ENCODE assay signal across 8 mouse cellular contexts in genomic region chr12:113014561-113015556, GRCm38 (mm10). TPM values are rescaled to one million over a fixed set of nuclear protein-coding genes. Genes with fewer than 3 reads are reported as not detected.
DNase-seq lines count a peak whose midpoint lies in the region; ATAC-seq and TF ChIP-seq lines count a peak whose summit lies in the region.

No protein-coding gene starts in this region.

- H3K36me3 ChIP-seq in liver, embryonic 12.5 days: peaks cover 9% of the 10 kb centered on the region
- no peaks in the 10 kb centered on the region for H3K36me3 ChIP-seq in midbrain, postnatal 0 days (ENCODE audit: insufficient read depth, low read length)
- H3K36me3 ChIP-seq in stomach, embryonic 15.5 days: no peaks in the 10 kb centered on the region

- H3K4me3 ChIP-seq in left cerebral cortex, adult 2 months: peak overlapping the region; percentile 83
- H3K4me3 ChIP-seq in gastrocnemius, adult 2 months: peak overlapping the region; percentile 76
- H3K4me3 ChIP-seq in liver, embryonic 12.5 days: peak overlapping the region; percentile 89
- peak overlapping the region; percentile 100 for H3K4me3 ChIP-seq in midbrain, postnatal 0 days (ENCODE audit: low read depth, low read length)
- H3K4me3 ChIP-seq in stomach, embryonic 15.5 days (replicated peaks): peak overlapping the region; percentile 95

- peak; percentile 35 for DNase-seq in left cerebral cortex, adult 2 months (ENCODE audit: extremely low spot score in 1 of 2, low spot score in 2 of 2)
- no peak for DNase-seq in left cerebral cortex, adult 11 months (ENCODE audit: low spot score)
- DNase-seq in cerebellum, postnatal 14 days: peak; percentile 47 to 65
- DNase-seq in gastrocnemius, adult 2 months: peak; percentile 73
- DNase-seq in midbrain, postnatal 0 days (ENCODE audit: low spot score): peak; percentile 20

- TF ChIP-seq CTCF in left cerebral cortex, adult 2 months (IDR thresholded peaks at IDR 0.05): no peak
- 0 out of 2 replicates have a peak, but pooled peaks have one; percentile 2 for TF ChIP-seq CTCF in gastrocnemius, adult 2 months (IDR thresholded peaks at IDR 0.05)
- TF ChIP-seq CTCF in midbrain, postnatal 0 days (IDR thresholded peaks at IDR 0.05): no peak

- under 1% methylated on average over 54 of the region's 64 CpGs for WGBS in liver, embryonic 12.5 days (ENCODE audit: insufficient replicate concordance)
- WGBS in midbrain, postnatal 0 days: under 1% methylated on average over 53 of the region's 64 CpGs
- WGBS in stomach, embryonic 15.5 days: 2% methylated on average over 59 of the region's 64 CpGs

- H3K27me3 ChIP-seq in liver, embryonic 12.5 days (replicated peaks): no peaks in the 10 kb centered on the region
- no peaks in the 10 kb centered on the region for H3K27me3 ChIP-seq in midbrain, postnatal 0 days (ENCODE audit: insufficient read depth, low read length)
- no peaks in the 10 kb centered on the region for H3K27me3 ChIP-seq in stomach, embryonic 15.5 days (replicated peaks)

- peak overlapping the region; percentile 99 for H3K4me2 ChIP-seq in liver, embryonic 12.5 days
- H3K4me2 ChIP-seq in midbrain, postnatal 0 days (ENCODE audit: low read depth, low read length, poor library complexity, severe bottlenecking): peak overlapping the region; percentile 82
- peak overlapping the region; percentile 87 for H3K4me2 ChIP-seq in stomach, embryonic 15.5 days

- intact Hi-C loops in left cerebral cortex, adult 2 months (cut with DNase I): loop anchor here (2.0 to 5.0 kb wide), 3 partner anchors 14 to 142 kb away; partner anchors contain the start of genes Brf1, Tedc1 and Tex22
- intact Hi-C loops in gastrocnemius, adult 2 months (cut with DNase I): no loop called here

- no peaks in the 10 kb centered on the region for H3K9me3 ChIP-seq in liver, embryonic 12.5 days (replicated peaks)
- no peaks in the 10 kb centered on the region for H3K9me3 ChIP-seq in midbrain, postnatal 0 days (ENCODE audit: low read length)
- no peaks in the 10 kb centered on the region for H3K9me3 ChIP-seq in stomach, embryonic 15.5 days

- H3K9ac ChIP-seq in liver, embryonic 12.5 days: peak overlapping the region; percentile 95
- peak overlapping the region; percentile 91 for H3K9ac ChIP-seq in midbrain, postnatal 0 days (replicated peaks; ENCODE audit: low read length, poor library complexity, severe bottlenecking)
- peak overlapping the region; percentile 92 for H3K9ac ChIP-seq in stomach, embryonic 15.5 days

- peaks cover 52% of the 10 kb centered on the region for H3K4me1 ChIP-seq in liver, embryonic 12.5 days
- peaks cover 15% of the 10 kb centered on the region; the same call in 1 of the 2 replicates for H3K4me1 ChIP-seq in midbrain, postnatal 0 days (ENCODE audit: insufficient read depth, low read length)
- peaks cover 31% of the 10 kb centered on the region for H3K4me1 ChIP-seq in stomach, embryonic 15.5 days

- ATAC-seq in inflammation-experienced regulatory T-cells, adult 6 months: peak; percentile 26
- peak; percentile 57 for ATAC-seq in liver, embryonic 12.5 days
- ATAC-seq in midbrain, postnatal 0 days (ENCODE audit: low FRiP score): peak; percentile 42; the same call in 1 of the 2 replicates
- peak; percentile 15 for ATAC-seq in stomach, embryonic 15.5 days (ENCODE audit: insufficient read depth, low FRiP score, low read depth)

- H3K27ac ChIP-seq in left cerebral cortex, adult 2 months: peak overlapping the region; percentile 81
- H3K27ac ChIP-seq in gastrocnemius, adult 2 months: peak overlapping the region; percentile 95
- peak overlapping the region; percentile 83 for H3K27ac ChIP-seq in liver, embryonic 12.5 days
- H3K27ac ChIP-seq in midbrain, postnatal 0 days (ENCODE audit: low read depth, low read length): peak overlapping the region; percentile 76
- peak overlapping the region; percentile 76 for H3K27ac ChIP-seq in stomach, embryonic 15.5 days

RNA-seq across cellular contexts. Expression of gene Pacs2, which starts 0.6 kb away (rescaled TPM):
- 10 to 100 TPM; 62.8 to 68.0 TPM for total RNA-seq in left cerebral cortex, adult 2 months (2021)
- total RNA-seq in gastrocnemius, adult 2 months (2021): 10 to 100 TPM; 35.9 to 41.0 TPM
- polyA plus RNA-seq in inflammation-experienced regulatory T-cells, adult 6 months (2017; shearing (Covaris generic)): 1 to 10 TPM; 5.0 to 8.6 (median 6.8) TPM
- 8.3 and 9.6 TPM in 2 replicates for polyA plus RNA-seq in liver, embryonic 12.5 days (2016; fragmentation: Nextera tagmentation; extraction: Ambion mirVana)
- 133 and 162 TPM in 2 replicates for total RNA-seq in midbrain, postnatal 0 days (2014; rRNA removed)
- polyA plus RNA-seq in midbrain, postnatal 0 days (2015; fragmentation: Nextera tagmentation; extraction: Ambion mirVana): 22.4 and 25.8 TPM in 2 replicates
- 12.1 and 13.7 TPM in 2 replicates for polyA plus RNA-seq in stomach, embryonic 15.5 days (2015; fragmentation: Nextera tagmentation; extraction: Ambion mirVana)

RNA-seq across cellular contexts. Expression of gene Brf1, which starts 14.4 kb away (rescaled TPM):
- 10 to 100 TPM; 45.6 to 46.6 TPM for total RNA-seq in left cerebral cortex, adult 2 months (2021)
- total RNA-seq in gastrocnemius, adult 2 months (2021): 10 to 100 TPM; 20.8 to 21.5 TPM
- 10 to 100 TPM; 20.2 to 32.0 (median 30.5) TPM for polyA plus RNA-seq in inflammation-experienced regulatory T-cells, adult 6 months (2017; shearing (Covaris generic))
- 46.2 and 47.1 TPM in 2 replicates for polyA plus RNA-seq in liver, embryonic 12.5 days (2016; fragmentation: Nextera tagmentation; extraction: Ambion mirVana)
- 42.1 and 51.3 TPM in 2 replicates for total RNA-seq in midbrain, postnatal 0 days (2014; rRNA removed)
- 34.9 and 39.0 TPM in 2 replicates for polyA plus RNA-seq in midbrain, postnatal 0 days (2015; fragmentation: Nextera tagmentation; extraction: Ambion mirVana)
- polyA plus RNA-seq in stomach, embryonic 15.5 days (2015; fragmentation: Nextera tagmentation; extraction: Ambion mirVana): 55.9 and 59.7 TPM in 2 replicates

RNA-seq across cellular contexts. Expression of gene Btbd6, which starts 38.6 kb away (rescaled TPM):
- 10 to 100 TPM; 60.2 to 64.5 TPM for total RNA-seq in left cerebral cortex, adult 2 months (2021)
- 10 to 100 TPM; 13.3 to 20.6 TPM for total RNA-seq in gastrocnemius, adult 2 months (2021)
- polyA plus RNA-seq in inflammation-experienced regulatory T-cells, adult 6 months (2017; shearing (Covaris generic)): 1 to 10 TPM; 7.2 to 8.8 (median 7.3) TPM
- 9.2 and 10.1 TPM in 2 replicates for polyA plus RNA-seq in liver, embryonic 12.5 days (2016; fragmentation: Nextera tagmentation; extraction: Ambion mirVana)
- 79.0 and 81.6 TPM in 2 replicates for total RNA-seq in midbrain, postnatal 0 days (2014; rRNA removed)
- 58.4 and 61.9 TPM in 2 replicates for polyA plus RNA-seq in midbrain, postnatal 0 days (2015; fragmentation: Nextera tagmentation; extraction: Ambion mirVana)
- 21.9 and 22.2 TPM in 2 replicates for polyA plus RNA-seq in stomach, embryonic 15.5 days (2015; fragmentation: Nextera tagmentation; extraction: Ambion mirVana)

RNA-seq across cellular contexts. Expression of gene Tex22, which starts 59.4 kb away (rescaled TPM):
- total RNA-seq in left cerebral cortex, adult 2 months (2021): under 1 TPM; 0.42 to 0.45 TPM
- not detected for total RNA-seq in gastrocnemius, adult 2 months (2021)
- under 1 TPM in 1 of 3 experiments, not detected in 2; 0.30 TPM for polyA plus RNA-seq in inflammation-experienced regulatory T-cells, adult 6 months (2017; shearing (Covaris generic))
- not detected in 2 replicates for polyA plus RNA-seq in liver, embryonic 12.5 days (2016; fragmentation: Nextera tagmentation; extraction: Ambion mirVana)
- 0.85 and 2.2 TPM in 2 replicates for total RNA-seq in midbrain, postnatal 0 days (2014; rRNA removed)
- polyA plus RNA-seq in midbrain, postnatal 0 days (2015; fragmentation: Nextera tagmentation; extraction: Ambion mirVana): 0.15 TPM in 1 of 2 replicates, not detected in the other
- polyA plus RNA-seq in stomach, embryonic 15.5 days (2015; fragmentation: Nextera tagmentation; extraction: Ambion mirVana): not detected in 2 replicates
